Mouse (Mus musculus) intestine, postnatal 0 days (tissue): ENCODE data around the gene Rrp1b. TPM values are rescaled to one million over a fixed set of nuclear protein-coding genes. Genes with fewer than 3 reads are reported as not detected.

Experiments
- ATAC-seq: fragments of 200-750 bp; cut with Nextera tagmentation; 2 replicates; pipeline ENCODE4 v1.8.0; 2017; ENCODE audit warnings: mild to moderate bottlenecking, moderate TSS enrichment, moderate library complexity
- H3K27ac ChIP-seq: fragments of 300-500 bp; sonication (generic); 2 replicates; pipeline ENCODE4 v1.5.1; 2014; ENCODE audit warnings: mild to moderate bottlenecking, low read depth, low read length, moderate library complexity
- H3K27me3 ChIP-seq: fragments of 300-500 bp; sonication (generic); replicated peaks from 2 replicates; pipeline ENCODE4 v1.6.1; 2014; ENCODE audit warnings: low read length, mixed read lengths; ENCODE audit not compliant: control insufficient read depth, insufficient read depth
- H3K36me3 ChIP-seq: fragments of 300-500 bp; sonication (generic); 2 replicates; pipeline ENCODE4 v1.6.1; 2014; ENCODE audit warnings: mild to moderate bottlenecking, moderate library complexity; ENCODE audit not compliant: control insufficient read depth, insufficient read depth
- H3K4me1 ChIP-seq: fragments of 300-500 bp; sonication (generic); replicated peaks from 2 replicates; pipeline ENCODE4 v1.6.1; 2014; ENCODE audit warnings: antibody characterized with exemption, low read length, mixed read lengths; ENCODE audit not compliant: control insufficient read depth, insufficient read depth
- H3K4me2 ChIP-seq: fragments of 300-500 bp; sonication (generic); replicated peaks from 2 replicates; pipeline ENCODE4 v1.6.1; 2014; ENCODE audit warnings: low read depth, mild to moderate bottlenecking, moderate library complexity
- H3K4me3 ChIP-seq: fragments of 300-500 bp; sonication (generic); 2 replicates; pipeline ENCODE4 v1.5.1; 2014; ENCODE audit warnings: low read depth, low read length
- H3K9ac ChIP-seq: fragments of 300-500 bp; sonication (generic); 2 replicates; pipeline ENCODE4 v1.6.1; 2014; ENCODE audit warnings: mild to moderate bottlenecking, low read depth, low read length
- H3K9me3 ChIP-seq: fragments of 300-500 bp; sonication (generic); 2 replicates; pipeline ENCODE4 v1.6.1; 2016; ENCODE audit warnings: mixed run types; ENCODE audit not compliant: control insufficient read depth
- CTCF ChIP-seq: sonication (generic); IDR thresholded peaks from 2 replicates; pipeline ENCODE4 v1.5.1; 2016; ENCODE audit warnings: low read depth, mild to moderate bottlenecking, control low read depth, antibody characterized with exemption, moderate library complexity
- WGBS: fragments of 180-500 bp; shearing (Covaris S2); extraction: QIAGEN DNeasy Blood & Tissue Kit; methylation state at CpG from one replicate; pipeline ENCODE4 v1.1.7; 2014; 5-methylcytosine and 5-hydroxymethylcytosine counted together
- polyA plus RNA-seq: library from polyadenylated mRNA; unstranded; fragments of >200 nt; fragmentation: Nextera tagmentation; extraction: Ambion mirVana; gene quantifications from 2 replicates; pipeline ENCODE4 v1.2.1, GENCODE M21; 2015

Rrp1b gene
- polyA plus RNA-seq, 1 experiment from 2014 or later: 11.6 TPM

DNA sequence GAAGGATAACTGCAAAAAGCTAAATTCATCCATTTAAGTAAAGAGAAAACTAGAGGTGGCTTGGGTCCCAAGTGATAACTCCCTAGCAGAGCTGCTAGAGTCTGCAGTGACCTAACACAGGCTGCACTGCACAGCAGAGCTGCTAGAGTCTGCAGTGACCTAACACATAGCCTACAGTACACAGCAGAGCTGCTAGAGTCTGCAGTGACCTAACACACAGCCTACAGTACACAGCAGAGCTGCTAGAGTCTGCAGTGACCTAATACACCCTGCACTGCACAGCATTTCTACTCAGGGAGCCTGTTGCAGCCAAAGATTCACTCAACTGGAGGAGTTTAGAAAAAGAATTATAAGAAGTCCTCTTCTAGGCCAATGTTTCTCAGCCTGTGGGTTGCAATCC is 22.2 kb upstream of the Rrp1b start:
- Histone ChIP-seq H3K27me3 (no peaks in the 10 kb centered on the region), H3K9ac (no peak overlapping the region), H3K36me3 (no peaks in the 10 kb centered on the region), H3K4me1 (no peaks in the 10 kb centered on the region), H3K27ac (no peak overlapping the region), H3K4me3 (no peak overlapping the region), H3K9me3 (no peaks in the 10 kb centered on the region), H3K4me2 (no peak overlapping the region)
- no peak for TF ChIP-seq CTCF
- no peak for ATAC-seq

DNA sequence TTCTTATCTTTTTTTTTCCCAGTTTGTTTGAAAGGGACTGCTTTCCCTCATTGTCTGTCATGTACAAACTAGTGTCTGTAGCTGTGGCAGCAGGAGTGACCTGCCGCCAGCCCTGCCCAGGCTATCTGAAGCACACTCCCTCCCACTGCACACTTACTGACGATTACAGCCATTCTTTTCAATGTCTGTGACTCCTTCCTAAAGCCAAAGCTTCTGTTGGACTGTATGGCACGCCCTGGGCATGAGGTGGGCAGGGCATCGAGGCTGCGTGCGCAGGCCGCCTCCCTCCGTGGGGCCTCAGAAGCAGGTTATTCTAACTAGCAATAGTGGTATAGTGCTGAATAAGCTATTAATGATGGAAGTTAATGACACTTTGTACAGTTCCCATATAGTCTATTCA is 19.4 kb upstream of the Rrp1b start:
- WGBS: 61% methylated on average over 8 of the region's 8 CpGs
- H3K4me2 ChIP-seq: no peak overlapping the region
- no peak overlapping the region for H3K9ac ChIP-seq
- H3K9me3 ChIP-seq: no peaks in the 10 kb centered on the region
- TF ChIP-seq CTCF: no peak
- no peaks in the 10 kb centered on the region for H3K4me1 ChIP-seq
- no peaks in the 10 kb centered on the region for H3K36me3 ChIP-seq
- no peak for ATAC-seq
- H3K27me3 ChIP-seq: no peaks in the 10 kb centered on the region
- H3K4me3 ChIP-seq: no peak overlapping the region
- no peak overlapping the region for H3K27ac ChIP-seq

GRCm38 (mm10) chr17:32018127-32018894 is 17.6 kb upstream of the Rrp1b start:
- Histone ChIP-seq H3K4me3 (no peak overlapping the region), H3K27me3 (no peaks in the 10 kb centered on the region), H3K36me3 (no peaks in the 10 kb centered on the region), H3K4me2 (no peak overlapping the region), H3K4me1 (no peaks in the 10 kb centered on the region), H3K27ac (no peak overlapping the region), H3K9me3 (no peaks in the 10 kb centered on the region), H3K9ac (no peak overlapping the region)
- no peak for TF ChIP-seq CTCF
- 75% methylated on average over 5 of the region's 5 CpGs for WGBS
- no peak for ATAC-seq

GRCm38 (mm10) chr17:32021981-32022380 is 13.9 kb upstream of the Rrp1b start:
- no peaks in the 10 kb centered on the region for H3K4me1 ChIP-seq
- no peak for ATAC-seq
- H3K9ac ChIP-seq: no peak overlapping the region
- H3K36me3 ChIP-seq: no peaks in the 10 kb centered on the region
- no peak overlapping the region for H3K4me2 ChIP-seq
- TF ChIP-seq CTCF: no peak
- H3K9me3 ChIP-seq: no peaks in the 10 kb centered on the region
- no peak overlapping the region for H3K27ac ChIP-seq
- H3K4me3 ChIP-seq: no peak overlapping the region
- 86% methylated on average over 3 of the region's 3 CpGs for WGBS
- H3K27me3 ChIP-seq: no peaks in the 10 kb centered on the region

GRCm38 (mm10) chr17:32022551-32022950 is 13.3 kb upstream of the Rrp1b start:
- no peak overlapping the region for H3K27ac ChIP-seq
- 70% methylated on average over 6 of the region's 6 CpGs for WGBS
- no peak for ATAC-seq

DNA sequence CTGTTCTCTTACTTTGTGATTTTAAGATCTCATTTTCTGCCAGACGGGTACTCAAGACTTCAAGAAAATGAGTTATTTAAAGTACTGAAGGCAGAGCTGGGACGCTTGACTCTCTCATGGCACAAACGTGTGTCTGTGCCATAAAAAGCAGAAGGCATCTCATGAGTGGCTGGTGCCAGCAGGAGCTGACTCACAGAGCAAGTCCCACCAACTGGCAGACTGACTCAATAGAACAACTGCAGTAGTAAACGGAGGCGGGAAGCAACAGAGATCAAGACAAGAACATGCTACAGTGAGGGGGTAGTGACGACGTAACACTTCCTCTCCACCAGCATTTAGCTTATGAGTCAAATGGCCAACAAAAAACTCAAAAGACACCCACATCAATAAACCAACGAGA is 12.8 kb upstream of the Rrp1b start:
- WGBS: 73% methylated on average over 8 of the region's 8 CpGs
- no peak for ATAC-seq

More at GRCm38 (mm10) chr17:32022551-32022950, 13.3 kb upstream of the Rrp1b start:
- Histone ChIP-seq H3K4me2 (no peak overlapping the region), H3K4me3 (no peak overlapping the region), H3K36me3 (no peaks in the 10 kb centered on the region), H3K4me1 (no peaks in the 10 kb centered on the region), H3K9me3 (no peaks in the 10 kb centered on the region), H3K27me3 (no peaks in the 10 kb centered on the region), H3K9ac (no peak overlapping the region)
- TF ChIP-seq CTCF: no peak

More for the DNA sequence above, 12.8 kb upstream of the Rrp1b start:
- Histone ChIP-seq H3K9me3 (no peaks in the 10 kb centered on the region), H3K4me3 (no peak overlapping the region), H3K27me3 (no peaks in the 10 kb centered on the region), H3K4me2 (no peak overlapping the region), H3K27ac (no peak overlapping the region), H3K9ac (no peak overlapping the region), H3K4me1 (no peaks in the 10 kb centered on the region), H3K36me3 (no peaks in the 10 kb centered on the region)
- no peak for TF ChIP-seq CTCF
